Mouse (Mus musculus) frontal cortex, postnatal 36 days (tissue): Measurements from ENCODE around the gene Spred2.
A peak's percentile ranks its signal among the peaks of the same experiment; 100 is the strongest.

Source experiments
- DNase-seq, 2 experiments: peaks; one replicate each; pipeline ENCODE4 v3.0.0; 2022; ENCODE audit warnings: low spot score in 2 of 2

Gene Spred2

GRCm38 (mm10) chr11:19953919-19954318 is 29.7 kb downstream of the Spred2 start:
- no peak for DNase-seq

GRCm38 (mm10) chr11:19955069-19955468 is 30.9 kb downstream of the Spred2 start:
- DNase-seq, result no peak

DNA sequence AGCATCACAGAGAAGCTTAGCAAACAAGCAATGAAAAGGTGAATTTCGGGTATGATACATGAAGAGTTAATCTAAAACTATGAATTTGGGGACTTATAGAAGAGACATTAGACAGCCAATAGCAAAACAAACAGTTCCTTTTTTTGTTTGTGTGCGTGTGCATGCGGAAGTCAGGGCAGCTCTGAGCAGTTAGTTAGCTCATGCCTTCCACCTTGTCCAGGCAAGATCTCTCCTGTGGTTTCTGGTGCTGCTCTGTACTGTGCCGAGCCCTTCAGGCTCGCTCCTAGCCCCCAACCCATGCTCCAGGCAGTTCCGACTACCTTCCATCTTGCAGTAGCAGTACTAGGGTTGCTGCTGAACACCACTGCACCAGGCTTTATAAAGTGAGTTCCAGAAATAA is 31.5 kb downstream of the Spred2 start:
- no peak for DNase-seq

GRCm38 (mm10) chr11:19959006-19959405 is 34.8 kb downstream of the Spred2 start:
- no peak for DNase-seq

- DNase-seq, result no peak
These were observed 35.7 kb downstream of the Spred2 start for GRCm38 (mm10) chr11:19959897-19960296.

DNA sequence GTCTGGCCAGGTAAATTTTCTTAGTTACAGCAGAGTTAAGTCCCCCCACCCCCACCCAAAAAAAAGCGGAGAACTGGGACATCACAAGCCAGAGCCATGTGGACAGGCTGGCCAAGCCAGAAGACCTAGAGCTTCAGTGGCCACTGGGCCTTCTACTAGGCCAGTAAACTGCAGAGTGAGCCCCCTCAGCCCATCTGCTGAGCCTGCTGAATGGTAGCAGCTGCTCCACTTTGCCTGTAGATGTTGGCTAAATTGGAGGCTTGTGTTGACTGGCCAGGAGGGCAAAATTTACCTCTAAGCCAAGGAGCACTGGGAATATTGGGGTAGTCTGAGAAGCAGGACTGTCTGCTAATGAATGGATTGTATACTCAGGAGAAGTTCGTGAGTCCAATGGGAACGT is 36.4 kb downstream of the Spred2 start:
- no peak for DNase-seq

DNA sequence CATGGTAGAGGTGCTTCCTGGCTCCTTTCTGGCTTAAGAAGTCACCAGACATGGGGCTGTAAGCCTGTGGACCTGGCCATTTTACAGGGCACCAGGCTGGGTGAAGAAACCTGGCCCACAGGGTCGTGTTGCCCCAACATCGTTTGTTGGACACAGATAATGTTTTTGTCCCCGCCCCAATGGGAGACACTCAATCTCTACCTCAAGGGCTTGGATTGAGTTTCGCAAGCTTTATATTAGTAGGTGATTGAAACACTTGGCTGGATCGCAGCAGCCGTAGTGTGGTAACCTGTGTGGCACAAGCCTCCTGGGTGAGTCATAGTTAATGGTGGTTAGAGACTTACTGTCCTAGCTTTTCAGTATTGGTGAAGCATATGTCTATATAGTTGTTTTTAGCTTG is 36.9 kb downstream of the Spred2 start:
- no peak for DNase-seq

- no peak for DNase-seq
These were observed 37.7 kb downstream of the Spred2 start for GRCm38 (mm10) chr11:19961766-19962365.

DNA sequence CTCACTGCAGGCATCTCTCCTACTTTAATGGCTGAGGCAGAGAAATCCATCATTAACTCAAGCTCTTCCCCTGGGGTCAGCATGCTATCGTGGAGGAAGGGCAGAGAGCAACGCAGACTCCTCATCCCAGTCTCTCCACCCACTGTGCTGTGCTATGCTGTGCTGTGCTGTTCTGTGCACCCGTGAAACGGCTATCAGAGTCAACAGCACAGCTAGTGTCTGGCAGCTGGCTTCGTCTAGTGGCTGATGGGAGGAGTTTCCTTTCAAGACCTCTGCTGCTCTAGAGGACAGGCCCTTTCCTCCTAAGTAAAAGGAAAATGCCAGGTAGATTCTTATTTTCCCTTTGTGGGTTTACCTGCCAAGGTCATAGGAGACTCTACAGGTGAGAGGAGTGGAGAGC is 38.6 kb downstream of the Spred2 start:
- no peak for DNase-seq

GRCm38 (mm10) chr11:19963717-19964141 is 39.6 kb downstream of the Spred2 start:
- no peak for DNase-seq

- DNase-seq, result no peak
These were observed 40.2 kb downstream of the Spred2 start for GRCm38 (mm10) chr11:19964333-19964732.

DNA sequence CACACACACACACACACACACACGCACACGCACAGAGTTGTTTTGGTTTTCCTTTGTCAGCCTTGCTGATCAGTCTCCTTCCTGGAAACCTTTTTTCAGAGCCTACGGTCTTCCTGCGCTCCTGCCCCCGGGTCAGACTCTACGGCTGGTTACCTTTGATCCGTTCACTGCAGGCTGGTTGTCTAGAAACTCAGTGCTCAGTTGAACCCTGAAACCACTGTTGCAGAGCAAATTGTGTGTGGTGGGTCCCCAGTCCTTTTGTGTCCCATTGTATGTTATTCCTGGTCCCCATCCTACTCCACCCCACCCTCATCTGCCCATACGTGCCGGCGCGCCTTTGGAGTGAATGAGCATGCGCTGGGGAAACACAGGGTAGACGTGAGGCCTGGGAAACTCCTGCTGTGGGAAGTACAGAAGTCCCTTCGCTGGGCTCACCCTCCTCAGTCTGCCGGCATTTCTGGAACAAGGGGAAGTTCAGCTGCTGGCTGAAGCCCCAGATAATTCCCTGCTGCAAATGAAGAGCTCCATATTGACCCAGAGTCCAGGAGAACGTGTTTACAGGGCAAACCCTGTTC is 40.9 kb downstream of the Spred2 start:
- no peak for DNase-seq

DNA sequence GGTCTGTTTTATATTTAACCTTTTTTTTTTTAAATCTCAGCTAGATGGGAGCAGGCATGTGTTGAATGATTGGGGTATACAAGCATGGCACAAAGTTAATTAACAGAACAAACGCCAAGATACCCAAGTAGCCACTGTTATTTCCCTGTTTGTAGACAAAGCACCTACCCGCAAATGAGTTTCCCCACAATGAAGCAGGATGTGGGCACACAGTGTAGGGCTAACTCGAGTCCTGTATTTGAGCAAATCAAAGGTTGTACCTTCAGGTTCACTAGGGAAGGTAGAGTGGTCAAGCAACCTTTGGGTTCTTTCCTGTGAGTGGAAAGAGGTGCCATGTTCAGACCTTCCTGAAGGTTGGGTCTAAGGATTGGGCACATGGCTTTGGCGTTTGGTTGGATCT is 41.5 kb downstream of the Spred2 start:
- no peak for DNase-seq

- DNase-seq, result no peak
These were observed 42.1 kb downstream of the Spred2 start for GRCm38 (mm10) chr11:19966294-19966693.

DNA sequence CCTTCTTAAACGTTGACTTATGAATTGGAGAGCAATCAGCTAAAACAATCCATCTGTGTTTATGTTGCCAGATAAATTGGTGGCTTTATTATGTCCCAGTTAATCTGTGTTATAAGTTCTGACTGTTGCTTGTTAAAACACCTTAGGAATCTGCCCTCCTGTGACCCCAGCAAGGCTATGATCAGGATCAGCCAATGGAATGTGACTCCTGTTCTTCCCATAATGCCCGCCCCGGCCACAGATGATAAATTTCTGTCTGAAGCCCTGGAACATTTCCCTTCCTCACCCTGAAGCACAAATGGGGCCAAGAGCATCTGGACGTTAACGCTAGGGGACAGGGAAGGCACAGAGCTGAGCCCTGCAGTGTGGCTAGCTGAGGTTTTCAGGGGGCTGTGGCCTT is 45.4 kb downstream of the Spred2 start:
- no peak for DNase-seq

DNA sequence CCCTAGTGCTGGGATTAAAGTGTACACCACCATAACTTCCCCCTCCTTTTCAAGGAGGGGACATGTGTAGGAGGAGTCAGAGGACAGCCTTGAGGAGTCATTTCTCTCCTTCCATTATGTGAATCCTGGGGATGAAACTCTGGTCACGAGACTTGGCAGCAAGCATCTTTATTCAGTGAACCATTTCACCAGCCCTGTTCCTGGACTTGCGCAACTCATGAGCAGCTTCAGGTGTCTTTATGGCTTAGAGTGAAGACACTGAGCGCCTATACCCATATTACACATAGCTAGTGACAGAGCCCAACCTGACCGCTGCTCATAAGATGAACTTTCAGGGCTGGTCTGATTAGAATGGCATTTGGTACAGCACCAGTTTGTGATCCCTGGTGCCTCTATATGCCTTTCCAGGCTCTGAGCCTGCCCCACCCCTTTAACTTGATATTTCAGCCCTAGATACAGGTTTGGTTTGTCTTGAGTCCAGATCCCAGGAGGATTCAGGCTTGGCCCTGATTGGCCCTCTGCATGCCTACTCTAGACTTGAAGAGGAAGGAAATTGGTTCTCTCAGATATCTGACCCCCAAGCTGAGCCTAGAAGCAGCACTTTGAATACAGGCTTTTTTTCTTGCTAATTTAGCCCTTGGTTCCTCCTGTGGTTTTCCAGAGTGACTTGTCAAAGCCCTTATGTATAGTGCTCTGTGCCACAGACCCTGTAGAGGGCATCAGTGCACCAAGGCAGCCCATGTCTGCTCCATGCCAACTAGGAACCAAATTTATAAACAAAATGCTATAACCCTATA is 48.0 kb downstream of the Spred2 start:
- DNase-seq, result peak in 1 of 2 experiments; percentile 34

DNA sequence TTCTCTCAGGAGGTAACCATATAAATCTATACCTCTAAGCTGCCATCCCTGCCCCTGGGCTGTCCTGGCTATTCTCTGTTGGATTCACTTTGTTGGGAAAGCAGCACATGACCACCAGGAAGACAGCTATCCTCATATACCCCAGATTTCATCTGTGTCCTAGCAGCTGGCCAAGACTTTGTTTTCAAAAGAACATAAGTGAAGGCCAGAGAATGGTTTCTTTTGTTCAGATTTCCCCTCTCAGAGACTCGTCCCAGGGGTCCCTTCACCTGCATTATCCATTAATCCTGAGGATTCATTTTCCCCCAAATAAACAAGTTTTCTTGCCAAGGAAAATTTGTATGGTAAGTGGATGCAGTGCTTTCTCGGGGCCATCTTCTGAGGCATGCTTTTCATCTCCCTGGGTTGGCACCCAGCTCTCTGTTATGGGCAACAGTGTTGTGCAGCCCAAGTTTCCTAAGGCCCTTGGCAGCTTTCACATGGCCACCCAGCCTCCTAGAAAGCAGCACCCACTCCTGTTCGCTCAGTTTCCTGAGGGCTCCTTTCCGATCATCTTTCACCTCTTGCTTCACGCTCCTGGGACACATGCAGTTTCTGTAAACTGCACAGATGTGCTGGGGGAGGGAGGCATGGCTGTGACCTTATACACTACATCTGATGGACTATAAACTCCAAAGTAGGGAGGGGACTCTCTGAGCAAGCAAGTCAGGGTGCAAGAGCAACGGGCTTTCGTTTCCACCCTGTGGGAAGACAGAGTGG is 49.0 kb downstream of the Spred2 start:
- no peak for DNase-seq

DNA sequence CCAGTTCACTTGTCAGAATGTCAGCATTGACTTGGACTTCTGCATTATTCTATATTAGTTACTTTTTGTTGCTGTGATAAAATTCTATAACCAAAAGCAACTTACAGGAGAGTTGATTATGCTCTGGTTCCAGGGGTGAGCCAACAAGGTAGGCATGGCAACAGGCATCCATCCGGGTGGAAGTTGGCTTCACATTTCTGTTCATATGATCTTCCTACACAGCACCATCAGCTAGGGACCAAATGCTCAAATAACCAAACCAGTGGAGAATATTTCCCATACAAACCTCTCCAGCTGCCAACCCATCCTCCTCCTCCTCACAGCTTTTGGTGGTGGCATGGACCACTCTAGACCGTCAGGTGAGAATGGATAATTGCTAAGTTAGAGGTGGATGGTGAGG is 51.9 kb downstream of the Spred2 start:
- DNase-seq, result no peak

- DNase-seq, result no peak
These were observed 53.5 kb downstream of the Spred2 start for GRCm38 (mm10) chr11:19977687-19978086.

- peak; percentile 68 to 73 for DNase-seq
These were observed 55.2 kb downstream of the Spred2 start for GRCm38 (mm10) chr11:19979338-19979737.

DNA sequence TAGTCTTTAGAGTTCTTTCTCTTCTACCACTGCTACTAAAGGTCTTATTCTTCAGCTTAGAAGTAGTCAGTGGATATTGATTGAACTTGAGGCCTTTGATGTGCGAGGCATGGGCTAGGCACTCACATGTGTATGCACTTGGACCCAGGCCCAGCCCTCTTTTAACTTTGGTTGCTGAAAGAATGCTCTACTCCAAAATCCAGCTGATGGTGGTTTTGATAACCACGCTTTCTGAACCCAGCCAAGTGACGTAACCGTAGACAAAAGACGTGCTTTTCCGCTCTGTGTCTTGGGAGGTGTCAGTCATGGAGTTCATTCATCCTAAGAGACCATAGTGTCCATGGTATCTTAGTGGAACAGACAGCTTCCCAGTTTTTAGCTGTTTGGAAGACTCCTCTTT is 57.9 kb downstream of the Spred2 start:
- no peak for DNase-seq

DNA sequence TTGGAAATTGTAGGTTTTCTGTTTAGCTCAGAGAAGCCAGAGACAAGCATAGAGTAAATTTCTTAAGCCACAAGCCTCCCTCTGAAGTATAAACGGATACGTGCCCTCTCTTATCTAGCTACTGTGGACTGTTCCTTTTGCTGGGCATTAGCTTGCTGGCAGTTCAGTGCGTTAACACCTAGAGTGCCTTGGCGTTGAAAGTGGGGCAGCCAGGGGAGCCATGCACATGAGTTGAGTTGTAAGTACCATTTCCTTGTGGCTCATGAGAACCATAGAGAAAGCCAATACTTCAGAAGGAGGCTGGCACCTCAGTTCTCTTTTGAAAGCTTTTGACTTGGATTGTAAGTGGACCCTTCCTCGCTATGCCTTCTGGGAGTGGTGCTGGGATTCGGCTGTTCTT is 58.6 kb downstream of the Spred2 start:
- DNase-seq, result no peak
